Mouse (Mus musculus) fibroblast of lung, adult 2 months (primary cell): ENCODE measurements at regions not wholly inside any gene's neighbourhood (a gene's known extent, or its start where the extent isn't known, plus 50 kb on each side); places are given as distances from the start of the nearest gene placed in this dataset.

ENCODE experiments used
- DNase-seq: peaks from one replicate; pipeline ENCODE4 v3.0.0-alpha.2; 2011; ENCODE audit warnings: low read depth

DNA sequence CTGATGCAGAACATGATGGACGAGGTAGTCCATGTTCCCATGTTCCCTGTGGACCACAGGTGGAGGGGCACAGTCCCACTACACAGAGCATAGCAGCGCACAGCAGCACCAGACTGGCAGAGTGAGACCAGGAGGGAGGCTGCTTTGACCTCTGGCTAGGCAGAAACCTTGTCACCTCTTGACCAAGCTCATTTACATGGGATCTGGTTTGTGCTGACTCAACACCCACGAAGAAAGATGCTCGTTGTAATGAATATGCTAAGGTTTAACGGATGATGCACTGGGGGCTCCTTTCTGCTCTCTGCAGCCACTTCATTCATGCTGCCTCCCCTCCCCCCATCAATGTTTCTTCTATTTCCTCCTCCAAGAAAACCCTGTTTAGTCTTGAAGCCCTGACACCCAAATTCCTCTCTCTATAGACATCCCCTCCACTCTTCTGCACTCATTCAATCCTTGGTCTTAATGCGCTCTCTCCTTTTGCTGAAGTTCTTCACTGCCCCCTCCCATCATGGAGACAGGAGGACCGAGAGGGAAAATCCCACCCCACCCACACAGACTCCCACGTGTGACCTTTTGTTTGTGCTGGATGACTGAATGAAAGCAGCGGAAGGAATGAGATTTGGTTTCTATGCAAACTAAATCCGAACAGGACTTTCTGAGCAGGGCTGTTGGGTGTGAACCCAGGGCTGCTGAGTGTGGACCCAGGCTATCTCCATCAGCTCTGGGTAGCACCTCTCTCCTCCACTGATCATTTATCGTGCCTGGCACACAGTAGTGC, 156.6 kb upstream of the Spdye4c start:
- DNase-seq = no peak

DNA sequence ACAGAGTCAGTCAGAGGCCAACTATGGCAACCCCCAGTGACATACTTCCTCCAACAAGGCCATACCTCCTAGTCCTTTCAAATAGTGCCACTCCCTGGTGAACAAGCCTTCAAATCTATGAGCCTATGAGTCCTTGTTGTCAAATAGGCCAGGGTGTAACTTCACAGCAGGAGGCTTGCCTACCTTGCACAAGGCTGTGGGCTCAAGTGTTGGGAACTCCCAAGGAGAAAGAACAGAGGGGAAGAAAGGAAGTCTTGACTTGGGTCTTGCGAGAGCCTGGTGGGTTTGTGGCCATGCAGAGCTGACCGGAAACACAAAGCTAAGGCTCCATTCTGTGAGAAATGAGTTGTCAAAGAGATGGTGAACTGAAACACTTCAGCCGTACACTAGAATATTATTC, 154.6 kb upstream of the Spdye4c start:
- no peak for DNase-seq

DNA sequence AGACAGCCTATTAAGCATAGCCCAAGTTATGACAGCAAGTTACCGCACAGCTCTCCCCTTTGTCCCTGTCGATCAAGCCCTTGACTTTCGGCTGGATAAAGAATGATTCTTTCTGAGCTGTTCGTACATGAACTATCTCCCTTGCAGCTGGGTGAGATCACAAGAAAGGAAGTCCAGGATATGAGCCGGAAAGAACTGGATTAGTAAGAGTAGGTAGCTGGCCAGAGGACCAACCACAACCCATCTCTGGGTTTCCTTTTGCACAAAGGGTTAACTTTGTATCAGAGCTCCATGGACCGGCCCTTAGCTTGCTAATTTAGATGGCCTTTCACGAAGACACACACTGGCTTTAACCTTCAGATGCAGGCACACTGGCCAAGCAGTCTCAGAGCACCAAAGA, 153.3 kb upstream of the Spdye4c start:
- DNase-seq = no peak

DNA sequence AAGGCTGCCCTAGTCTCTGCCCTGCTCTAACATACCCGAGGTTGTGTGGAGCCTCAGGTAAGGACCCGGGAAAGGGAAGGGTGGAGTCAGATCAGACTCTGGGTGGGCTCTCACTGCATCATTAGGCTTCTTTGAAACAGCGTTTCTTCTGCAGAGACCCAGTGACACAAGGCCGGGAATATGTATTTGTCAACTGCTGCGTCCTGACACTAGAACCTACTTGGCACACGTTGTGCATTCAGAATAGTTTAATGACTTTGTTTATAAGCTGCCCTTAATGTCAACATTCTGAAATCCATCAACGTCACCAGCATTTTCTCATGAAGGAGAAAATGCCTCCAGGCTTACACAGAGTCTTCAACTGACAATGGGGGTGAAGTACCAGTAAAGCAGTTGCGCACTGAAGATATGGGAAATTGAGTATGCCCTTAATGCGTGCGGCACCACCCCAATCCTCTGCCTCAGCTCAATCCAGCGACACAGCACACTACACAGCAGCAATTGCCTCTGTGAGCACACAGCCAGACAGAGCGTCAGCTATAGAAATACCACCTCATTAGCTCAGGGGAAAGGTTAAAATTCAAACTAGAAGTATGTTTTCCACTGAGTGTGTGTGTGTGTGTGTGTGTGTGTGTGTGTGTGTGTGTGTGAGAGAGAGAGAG, 152.7 kb upstream of the Spdye4c start:
- no peak for DNase-seq

DNA sequence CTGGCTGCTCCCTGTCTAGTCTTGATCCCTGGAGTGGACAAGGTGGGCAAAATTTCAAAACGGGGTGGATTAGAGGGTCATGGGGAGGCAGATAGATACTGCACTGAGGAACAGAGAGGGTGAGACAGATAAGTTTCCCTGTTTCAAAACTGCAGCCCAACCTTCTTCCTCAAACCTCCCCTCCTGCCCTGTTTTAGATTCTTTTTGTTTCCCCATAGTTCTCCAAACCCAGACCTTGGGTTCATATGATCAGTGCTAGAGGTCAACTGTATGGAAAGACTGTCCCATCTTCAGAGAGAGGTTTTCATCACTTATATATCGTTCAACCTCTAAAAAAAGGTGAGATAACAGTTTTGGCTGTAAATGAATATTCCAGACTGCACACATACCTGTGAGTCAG, 152.1 kb upstream of the Spdye4c start:
- no peak for DNase-seq

DNA sequence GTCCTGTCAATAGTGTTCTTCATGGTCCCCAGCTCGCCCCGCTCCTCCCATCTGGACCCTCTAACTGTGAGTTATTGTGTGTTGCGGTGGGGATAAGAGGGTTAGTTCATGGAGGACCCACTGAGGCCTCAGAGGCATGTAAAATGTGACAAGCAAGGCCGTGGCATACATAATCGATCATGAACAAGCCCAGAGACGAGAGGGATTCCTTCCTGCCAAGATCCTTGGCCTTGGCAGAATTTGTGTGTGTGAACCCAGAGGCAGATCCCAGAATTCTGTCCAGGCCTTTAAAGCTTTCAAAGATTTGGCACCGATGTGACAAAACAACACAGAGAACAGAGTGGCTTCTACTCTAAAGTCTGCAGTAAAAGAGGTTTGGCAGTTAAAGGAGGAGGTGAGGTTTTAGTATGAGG, 146.4 kb upstream of the Spdye4c start:
- DNase-seq = peak; percentile 58

DNA sequence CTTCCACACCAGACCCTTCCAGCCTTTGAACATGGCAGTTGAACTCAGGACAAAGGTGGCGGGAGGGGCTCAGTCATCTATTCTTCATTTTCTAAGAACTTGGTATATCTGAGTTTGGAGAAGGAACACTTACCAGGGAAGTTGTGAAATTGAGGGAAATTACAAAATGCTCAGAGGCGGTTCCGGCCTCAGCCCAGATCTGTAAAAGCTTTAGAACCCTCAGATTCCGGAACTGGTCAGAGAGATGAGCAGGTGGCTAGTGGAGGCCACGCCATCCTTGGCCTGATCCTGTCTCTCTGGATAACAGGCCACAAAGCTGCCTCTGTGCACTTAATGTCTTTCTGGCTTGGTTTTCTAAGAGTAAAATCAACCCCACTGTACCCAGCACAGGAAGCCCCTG, 145.6 kb upstream of the Spdye4c start:
- DNase-seq = no peak

DNA sequence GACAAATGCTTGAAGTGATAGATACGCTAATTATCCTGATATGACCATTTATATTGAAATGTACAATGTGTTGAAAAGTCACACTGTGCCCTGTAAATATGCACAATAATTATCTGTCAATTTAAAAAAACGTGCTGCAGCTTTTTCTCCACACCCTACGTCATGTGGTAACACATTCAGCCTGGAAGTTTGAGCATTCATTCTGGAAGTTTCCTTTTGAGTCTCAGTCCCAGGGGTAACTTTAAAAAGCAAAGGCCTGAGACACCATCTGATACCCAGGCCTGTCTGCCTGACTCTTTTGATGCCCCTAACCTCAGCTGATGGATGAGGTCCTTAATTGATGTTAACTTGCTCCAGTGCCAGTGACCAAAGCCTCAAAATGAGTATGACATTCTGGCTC, 141.7 kb upstream of the Spdye4c start:
- DNase-seq = no peak

DNA sequence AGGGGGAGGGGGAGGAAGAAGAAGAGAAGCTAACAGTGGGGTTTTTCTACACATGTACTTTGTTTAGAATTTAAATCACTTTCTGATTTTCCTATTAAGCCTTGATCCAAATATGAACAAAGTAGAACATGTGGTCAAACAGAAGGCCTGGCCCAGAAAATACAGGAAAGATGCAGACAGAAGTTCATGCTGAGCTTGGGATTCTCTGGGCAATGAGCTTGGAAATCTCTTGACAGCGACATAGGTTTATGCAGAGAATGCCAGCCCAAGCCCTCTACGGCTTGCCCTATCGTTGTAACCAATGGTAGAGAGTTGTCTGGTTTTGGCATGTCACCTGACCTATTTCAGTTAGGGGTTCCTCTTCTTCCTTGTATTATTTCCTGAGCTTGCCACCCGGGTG, 141.0 kb upstream of the Spdye4c start:
- DNase-seq = no peak

DNA sequence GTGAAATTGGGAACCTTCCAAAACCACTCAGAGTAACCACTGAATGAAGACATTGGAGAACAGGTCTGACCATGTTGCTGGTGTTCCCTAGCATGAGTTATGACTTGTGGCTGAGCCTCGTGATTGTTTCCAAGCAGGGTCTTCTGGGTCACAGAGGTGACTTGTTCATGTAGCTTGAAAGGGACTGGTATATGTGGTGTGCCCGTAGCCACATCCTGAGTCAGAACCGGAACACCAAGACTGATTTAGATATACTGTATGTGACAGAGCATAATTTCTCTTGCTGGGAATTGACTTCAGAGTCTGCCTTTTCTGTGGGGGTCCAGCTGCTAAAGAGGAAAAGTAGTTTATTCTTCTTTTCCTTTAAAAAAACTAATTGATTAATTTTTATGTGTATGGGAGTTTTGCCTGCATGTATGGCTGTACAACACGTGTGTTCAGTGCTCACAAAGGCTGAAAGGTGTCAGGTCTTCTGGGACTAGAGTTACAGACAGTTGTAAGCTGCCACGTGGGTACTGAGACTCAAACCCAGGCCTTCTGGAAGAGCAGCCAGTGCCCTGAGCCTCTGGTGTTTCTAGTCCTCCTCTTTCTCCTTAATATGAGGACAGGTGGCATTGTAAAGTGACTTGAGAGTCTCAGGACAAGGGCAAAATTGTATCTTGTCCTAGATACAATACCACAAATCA, 139.3 kb upstream of the Spdye4c start:
- no peak for DNase-seq

DNA sequence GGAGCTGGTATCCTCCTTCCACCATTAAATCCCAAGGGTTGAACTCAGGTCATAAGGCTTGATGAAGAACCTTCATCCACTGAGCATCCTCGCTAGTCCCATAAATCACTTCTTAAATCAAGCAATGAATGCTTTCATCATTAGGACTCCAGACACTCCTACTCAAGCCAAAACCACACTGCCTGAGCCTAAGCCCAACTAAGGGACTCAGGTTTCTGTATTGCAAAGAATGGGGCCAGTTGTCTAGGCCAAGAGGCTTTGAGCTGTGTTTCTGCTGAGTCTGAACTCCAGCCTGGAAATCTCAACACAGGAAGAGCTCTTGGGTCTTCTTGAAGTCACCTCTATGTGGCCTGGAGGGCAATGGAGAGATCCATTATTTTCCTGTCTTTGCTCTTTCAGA, 138.4 kb upstream of the Spdye4c start:
- no peak for DNase-seq

DNA sequence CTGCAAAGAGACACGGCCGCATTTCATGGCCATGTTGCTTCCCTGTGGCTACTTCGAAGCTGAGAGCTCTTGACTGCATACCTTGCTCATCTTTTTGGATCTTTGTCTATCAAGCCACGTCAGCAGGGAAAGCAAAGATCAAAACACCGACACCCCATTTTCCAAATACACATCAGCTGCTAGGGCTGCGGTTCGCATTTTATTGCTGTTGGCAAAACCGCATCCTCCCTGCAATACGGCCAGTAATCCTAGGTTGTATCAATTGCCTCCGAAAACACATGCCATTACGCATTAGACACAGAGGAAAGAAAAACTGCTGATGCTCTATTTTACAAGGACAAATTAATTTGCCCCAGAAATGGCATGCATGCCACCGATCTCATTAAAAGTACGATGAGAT, 136.5 kb upstream of the Spdye4c start:
- no peak for DNase-seq

DNA sequence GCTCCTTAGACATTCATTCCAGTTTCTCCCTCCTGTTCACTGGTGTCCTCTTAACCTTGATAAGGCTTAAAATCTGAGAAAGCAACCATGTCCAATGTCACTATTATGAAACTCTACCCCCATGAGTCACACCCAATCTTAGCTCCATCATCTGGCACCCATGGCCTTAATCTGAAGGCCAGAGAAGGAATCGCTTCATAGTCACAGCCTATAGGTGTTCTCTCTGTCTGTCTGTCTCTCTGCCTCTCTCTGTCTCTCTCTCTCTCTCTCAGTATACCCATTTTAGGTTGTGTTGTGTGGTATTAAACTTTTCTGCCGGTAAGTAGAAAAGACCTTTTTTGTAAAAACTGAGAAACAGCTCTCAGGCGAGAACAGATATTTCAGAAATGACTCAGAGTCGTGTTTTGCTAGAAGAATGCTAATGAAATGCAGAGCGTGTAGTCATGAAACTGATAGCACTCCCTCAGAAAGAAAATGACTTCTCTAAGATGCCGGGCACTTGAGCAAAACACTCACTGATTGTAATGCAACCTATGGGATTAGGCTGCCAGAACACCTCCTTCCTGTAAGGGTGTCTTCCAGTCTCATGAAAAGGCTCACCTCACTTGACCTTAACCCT, 133.3 kb upstream of the Spdye4c start:
- peak; percentile 76 for DNase-seq

DNA sequence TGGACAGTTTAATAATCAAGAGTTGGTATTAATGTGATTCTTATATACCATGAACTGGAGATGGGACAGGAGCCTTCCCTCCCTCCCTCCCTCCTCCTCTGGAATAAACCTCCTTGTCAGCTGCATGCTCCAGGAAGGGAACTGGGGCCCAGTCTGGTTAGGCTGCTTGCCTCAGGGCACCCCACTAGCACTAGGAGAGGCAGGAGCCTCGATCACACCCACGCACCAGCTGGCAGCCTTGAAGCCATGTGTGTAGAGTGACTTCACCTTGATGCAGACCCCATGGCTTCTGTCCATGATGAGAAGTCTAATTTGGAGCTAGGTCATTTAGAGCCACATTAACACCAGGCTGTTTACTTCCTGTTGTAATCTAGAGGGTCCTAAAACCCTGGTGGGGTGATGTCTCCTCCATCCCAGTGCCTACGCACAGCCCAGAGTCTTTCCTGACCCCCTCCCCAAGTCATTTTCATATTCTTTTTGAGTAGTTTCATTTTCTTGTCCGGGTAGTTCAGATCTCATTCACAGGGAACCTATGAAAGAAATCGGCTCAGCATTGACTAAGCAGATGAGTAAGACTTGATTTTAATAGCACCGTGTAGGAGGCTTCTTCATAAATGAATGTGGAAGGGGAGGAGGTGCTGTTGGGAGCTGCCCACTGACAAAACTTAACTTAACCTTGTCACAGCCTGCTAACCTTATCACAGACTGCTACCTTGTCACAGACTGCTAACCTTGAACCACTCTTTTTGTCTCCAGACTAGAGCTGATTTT, 125.6 kb upstream of the Spdye4c start:
- no peak for DNase-seq

DNA sequence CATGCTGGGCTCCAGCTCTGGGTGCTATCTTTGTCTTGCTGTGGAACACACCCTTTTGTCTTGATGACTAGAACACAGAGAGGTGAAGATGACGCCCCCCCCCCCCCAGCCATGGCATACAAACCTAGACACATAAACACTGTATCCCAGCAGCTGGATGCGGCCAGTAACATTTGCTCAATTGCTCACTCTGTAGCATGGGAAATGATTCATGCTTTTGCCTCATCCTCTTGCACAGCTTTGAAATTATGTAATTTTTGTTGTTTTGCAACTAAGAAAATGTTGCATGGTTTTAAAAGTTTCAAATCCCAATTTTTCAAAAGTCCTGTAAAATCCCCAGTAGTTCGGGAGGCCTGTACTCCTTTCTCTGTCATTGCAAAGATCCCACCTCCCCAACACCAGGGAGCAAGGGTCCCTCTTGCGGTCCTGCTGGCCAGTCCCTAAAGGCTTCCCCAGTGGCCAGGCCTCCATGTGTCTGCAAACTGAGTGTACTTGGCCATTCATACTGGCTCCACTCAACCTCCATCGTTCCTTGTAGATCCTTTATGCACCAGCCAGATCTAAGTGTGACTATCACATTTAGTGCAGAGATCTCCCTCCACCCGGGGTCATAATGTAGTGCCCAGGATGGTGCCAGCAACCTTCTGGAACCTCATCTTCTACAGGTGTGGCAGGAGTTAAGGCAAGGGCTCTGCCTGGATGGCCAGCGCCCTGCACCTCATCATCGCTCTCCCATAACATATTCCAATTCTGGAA, 123.3 kb upstream of the Spdye4c start:
- DNase-seq = no peak

DNA sequence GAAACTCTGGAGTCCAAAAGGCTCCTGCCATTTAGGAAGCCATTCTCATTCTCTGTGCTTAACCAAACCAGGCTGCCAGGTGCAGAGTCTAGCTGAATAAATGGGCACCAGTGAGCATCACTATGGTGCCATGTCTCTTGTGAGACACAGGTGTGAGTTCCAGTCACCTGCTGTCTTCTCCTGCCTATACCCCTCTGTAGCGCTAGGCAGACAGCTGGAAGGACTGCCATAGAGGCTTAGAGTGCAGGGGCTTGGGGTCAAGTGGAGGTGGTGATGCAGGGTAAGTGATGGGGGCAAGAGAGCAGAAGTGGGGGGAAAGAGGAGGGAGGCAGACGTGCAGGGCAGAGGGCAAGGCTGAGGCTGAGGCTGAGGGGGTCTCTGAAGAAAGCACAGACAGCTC, 122.7 kb upstream of the Spdye4c start:
- DNase-seq = no peak

DNA sequence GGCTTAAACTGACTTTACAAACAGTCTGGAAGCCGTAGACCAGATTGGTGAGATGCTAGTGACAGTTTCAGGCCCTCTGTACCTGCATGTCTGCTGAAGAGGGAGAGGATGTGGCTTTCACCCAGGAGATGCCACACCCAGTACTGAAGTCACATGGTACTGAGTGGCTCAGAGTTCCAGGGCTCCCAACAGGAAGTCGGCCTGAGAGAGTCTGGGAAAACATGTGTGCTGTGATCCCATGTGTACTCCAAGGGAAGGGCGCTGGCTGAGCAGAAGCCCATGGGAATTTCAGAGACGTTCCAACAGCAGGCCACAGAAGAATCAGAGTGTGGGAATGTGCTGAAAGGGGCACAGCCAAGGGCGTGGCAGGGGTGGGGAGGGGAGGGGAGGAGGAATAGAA, 120.7 kb upstream of the Spdye4c start:
- peak; percentile 91 for DNase-seq

DNA sequence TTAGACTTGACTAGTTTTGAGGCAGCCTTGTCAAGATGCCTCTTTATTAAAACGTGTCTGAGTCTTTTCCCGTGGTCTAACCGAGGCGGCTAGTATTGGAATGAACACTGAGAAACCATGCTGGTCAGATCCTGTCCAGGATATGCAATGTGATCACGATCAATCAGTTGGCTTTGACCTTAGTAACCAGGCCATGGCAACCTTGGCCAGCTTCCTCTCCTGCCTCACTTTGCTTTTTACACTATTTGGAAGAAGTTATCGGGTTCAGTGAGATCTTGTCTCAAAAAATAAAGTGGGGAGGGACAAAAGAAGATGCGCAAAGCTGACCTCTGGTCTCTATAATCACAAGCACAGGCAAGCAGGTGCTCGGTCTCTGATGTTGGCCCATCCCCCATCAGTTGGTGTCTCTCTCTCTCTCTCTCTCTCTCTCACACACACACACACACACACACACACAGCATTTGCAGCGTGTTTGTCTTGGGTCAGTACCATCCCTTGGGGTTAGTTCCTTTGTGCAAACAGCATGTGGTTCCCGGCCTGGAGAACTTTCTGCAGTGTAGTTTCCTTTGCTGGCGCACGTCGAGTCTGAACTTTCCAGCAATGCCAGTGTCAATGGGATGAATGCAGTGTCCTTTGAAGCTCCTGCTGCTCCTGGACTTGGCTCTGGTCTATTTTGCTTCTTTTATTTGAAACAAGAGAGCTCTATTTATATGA, 117.6 kb upstream of the Spdye4c start:
- DNase-seq = no peak

DNA sequence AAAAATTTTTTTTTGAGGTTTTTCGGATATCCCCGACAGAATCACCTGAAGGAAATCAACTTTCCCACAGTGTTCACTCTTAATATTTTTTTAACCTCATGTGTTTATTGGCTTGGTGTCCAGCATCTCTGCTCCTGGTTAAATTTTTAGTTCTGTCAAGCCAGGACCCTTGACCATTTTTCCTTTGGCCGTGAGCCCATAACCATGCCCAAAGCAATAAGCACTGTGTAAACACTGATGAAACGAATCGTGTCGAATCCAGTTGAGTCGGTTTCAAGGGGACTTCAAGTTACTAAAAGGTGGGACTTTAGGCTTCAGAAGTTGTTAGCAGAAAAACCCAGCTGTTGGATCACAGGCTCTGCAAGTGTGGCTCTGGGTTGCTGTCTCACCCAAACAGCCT, 117.0 kb upstream of the Spdye4c start:
- DNase-seq = peak; percentile 68

DNA sequence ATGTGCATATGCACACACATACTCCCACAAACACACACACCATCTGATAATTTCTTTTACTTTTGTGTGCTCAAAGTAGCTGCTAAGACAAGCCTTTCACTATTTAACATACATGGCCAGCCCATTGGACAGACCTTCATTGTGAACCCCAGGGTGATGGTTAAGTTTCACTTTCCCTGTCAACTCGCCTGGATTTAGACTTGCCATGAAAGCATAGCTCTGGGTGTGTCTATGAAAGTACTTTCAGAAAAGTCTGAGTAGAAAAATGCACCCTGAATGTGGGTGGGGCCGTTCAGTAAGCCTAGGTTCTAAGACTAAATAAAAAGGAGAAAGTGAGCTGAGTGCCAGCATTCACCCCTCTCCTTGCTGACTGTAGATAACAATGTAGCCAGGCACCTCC, 113.8 kb upstream of the Spdye4c start:
- no peak for DNase-seq
